Mouse (Mus musculus): ENCODE data around the gene Gosr2.
"Not testable (repeated sequence)": the region's sequence is repeated elsewhere in the genome, so short reads cannot be mapped to it uniquely, and the experiment has no call there.

DNA sequence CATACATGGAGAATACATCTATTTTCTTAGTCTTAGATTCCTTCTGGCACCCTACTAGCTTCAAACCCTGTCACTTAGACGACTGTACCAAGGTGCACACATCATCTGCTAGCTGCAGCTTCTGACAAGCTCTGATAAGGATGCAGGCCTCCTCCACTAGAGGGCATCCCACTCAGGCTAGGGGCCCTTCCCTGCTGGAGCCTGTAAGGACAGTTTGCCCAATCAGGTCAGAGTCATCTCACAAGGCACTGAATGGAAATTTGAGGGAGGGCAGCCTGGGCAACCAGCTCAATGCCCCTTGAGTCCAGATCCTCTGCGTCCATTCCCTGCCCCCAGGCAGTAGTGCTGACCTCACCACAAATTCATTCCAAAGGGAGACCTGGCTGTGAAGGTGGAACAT, 20.7 kb downstream of the Gosr2 start:
- TF ChIP-seq EP300 (IDR thresholded peaks at IDR 0.05; ENCODE audit: low read length); ZC3H11A (IDR thresholded peaks at IDR 0.05; ENCODE audit: low read depth, low read length); MXI1 (IDR thresholded peaks at IDR 0.05; ENCODE audit: low read depth, low read length); POLR2A (IDR thresholded peaks at IDR 0.05; ENCODE audit: low read depth, low read length); MAZ (IDR thresholded peaks at IDR 0.05; ENCODE audit: low read depth, low read length); GABPA (IDR thresholded peaks at IDR 0.05; ENCODE audit: insufficient replicate concordance, low read depth, low read length): not testable (repeated sequence)
- TF ChIP-seq CTCF (conservative IDR thresholded peaks at IDR 0.05 in 1 of 2, IDR thresholded peaks at IDR 0.05 in 1 of 2; ENCODE audit: low read depth in 2 of 2, low read length in 2 of 2), result peak; percentile 16 to 62; a peak in 3 of 4 replicates

Measured in CH12.LX (cell line).